Comparison of ENCODE assay signal across 25 mouse cellular contexts in the genomic region with DNA sequence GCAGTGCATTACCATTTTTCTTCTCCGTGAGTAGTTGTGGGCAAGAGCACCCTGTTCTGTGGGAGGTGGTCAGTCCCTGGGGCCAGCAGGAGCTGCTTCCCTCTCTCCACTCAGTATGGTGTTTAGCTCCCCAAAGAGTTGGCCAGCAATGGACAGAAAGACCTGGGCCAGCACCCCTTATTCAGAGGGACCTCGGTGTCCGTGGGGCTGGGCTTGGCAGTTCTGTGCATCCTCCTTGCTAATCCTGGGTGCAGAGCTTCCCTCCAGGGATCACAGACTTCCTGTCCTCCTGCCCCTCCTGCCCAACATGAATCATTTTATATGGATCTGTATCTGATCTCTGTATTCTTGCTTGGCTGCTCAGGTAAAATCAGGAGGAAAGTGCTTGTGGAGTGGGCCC. TPM values are rescaled to one million over a fixed set of nuclear protein-coding genes. Genes with fewer than 3 reads are reported as not detected.
A peak's percentile ranks its signal among the peaks of the same experiment; 100 is the strongest.
DNase-seq lines count a peak whose midpoint lies in the region; ATAC-seq and TF ChIP-seq lines count a peak whose summit lies in the region.
"Had no signal": no experiment of that assay in that cellular context is flagged by ENCODE, and none has a peak within 500 bp of the region (broad histone marks: within the 10 kb centered on the region; RNA-seq: fewer than 3 reads in every experiment).

No protein-coding gene starts in this region.

- no peak for ATAC-seq in intestine, postnatal 0 days
- no peak for ATAC-seq in intestine, embryonic 16.5 days
- ATAC-seq in megakaryocyte, adult 5-6 weeks (ENCODE audit: poor library complexity, severe bottlenecking): no peak
- ATAC-seq: forebrain, embryonic 13.5 days; hindbrain, embryonic 16.5 days; midbrain, embryonic 16.5 days; Patski had no signal

- H3K9ac ChIP-seq in intestine, postnatal 0 days (ENCODE audit: low read depth, low read length): no peak overlapping the region
- H3K9ac ChIP-seq in intestine, embryonic 16.5 days (ENCODE audit: low read depth, low read length): no peak overlapping the region
- H3K9ac ChIP-seq: forebrain, embryonic 13.5 days; lung, embryonic 14.5 days had no signal

- H3K36me3 ChIP-seq in intestine, postnatal 0 days (ENCODE audit: control insufficient read depth, insufficient read depth): no peaks in the 10 kb centered on the region; the same call in 1 of the 2 replicates
- no peaks in the 10 kb centered on the region for H3K36me3 ChIP-seq in intestine, embryonic 16.5 days (ENCODE audit: control insufficient read depth, insufficient read depth, low read length)
- H3K36me3 ChIP-seq in megakaryocyte, embryonic 14.5 days (replicated peaks; ENCODE audit: low read length): peaks cover 90% of the 10 kb centered on the region

- no peak overlapping the region for H3K4me3 ChIP-seq in intestine, postnatal 0 days (ENCODE audit: low read depth, low read length)
- no peak overlapping the region for H3K4me3 ChIP-seq in intestine, embryonic 16.5 days (ENCODE audit: low read length)
- H3K4me3 ChIP-seq in megakaryocyte, embryonic 14.5 days (replicated peaks): peak overlapping the region; percentile 12
- H3K4me3 ChIP-seq: forebrain, embryonic 13.5 days had no signal

- 80% methylated on average over 3 of the region's 3 CpGs for WGBS in intestine, postnatal 0 days
- 75% methylated on average over 3 of the region's 3 CpGs for WGBS in intestine, embryonic 16.5 days

- no peaks in the 10 kb centered on the region for H3K9me3 ChIP-seq in intestine, postnatal 0 days (ENCODE audit: control insufficient read depth)
- H3K9me3 ChIP-seq in intestine, embryonic 16.5 days (ENCODE audit: control insufficient read depth, low read length): no peaks in the 10 kb centered on the region
- H3K9me3 ChIP-seq in megakaryocyte, embryonic 14.5 days: no peaks in the 10 kb centered on the region
- H3K9me3 ChIP-seq: forebrain, embryonic 13.5 days had no signal

- peak overlapping the region; percentile 50; the same call in 1 of the 2 replicates for H3K27ac ChIP-seq in intestine, postnatal 0 days (ENCODE audit: low read depth, low read length)
- H3K27ac ChIP-seq in intestine, embryonic 16.5 days (ENCODE audit: low read length): no peak overlapping the region; the same call in 1 of the 2 replicates
- H3K27ac ChIP-seq: forebrain, embryonic 13.5 days; kidney, postnatal 0 days had no signal

- H3K27me3 ChIP-seq in intestine, postnatal 0 days (replicated peaks; ENCODE audit: control insufficient read depth, insufficient read depth, low read length): no peaks in the 10 kb centered on the region
- H3K27me3 ChIP-seq in intestine, embryonic 16.5 days (replicated peaks; ENCODE audit: control insufficient read depth, insufficient read depth, low read length): no peaks in the 10 kb centered on the region
- no peaks in the 10 kb centered on the region for H3K27me3 ChIP-seq in megakaryocyte, embryonic 14.5 days (replicated peaks)
- H3K27me3 ChIP-seq: forebrain, embryonic 13.5 days; Patski had no signal

- no peak for TF ChIP-seq CTCF in intestine, postnatal 0 days (IDR thresholded peaks at IDR 0.05; ENCODE audit: low read depth)

- DNase-seq in heart, adult 11 months: peak; percentile 93
- DNase-seq in heart, adult 9 months (ENCODE audit: low spot score in 2 of 2): no peak
- DNase-seq in adrenal gland, adult 18-20 months (ENCODE audit: low spot score in 2 of 2): no peak
- DNase-seq: adrenal gland, postnatal 14 days; cerebellum, adult 11 months; cerebellum, adult 9-10 months; cerebellum, postnatal 36 days; gastrocnemius, postnatal 25 days; heart, adult 18-20 months; layer of hippocampus, postnatal 36 days; left cerebral cortex, postnatal 4 days; lung, embryonic 14.5 days; lung, postnatal 14 days; right cerebral cortex, postnatal 4 days; thymus, postnatal 4 days had no signal

- no peaks in the 10 kb centered on the region; the same call in 1 of the 2 replicates for H3K4me1 ChIP-seq in intestine, postnatal 0 days (replicated peaks; ENCODE audit: control insufficient read depth, insufficient read depth, low read length)
- H3K4me1 ChIP-seq in intestine, embryonic 16.5 days (ENCODE audit: control insufficient read depth, insufficient read depth, low read length): peaks cover 10% of the 10 kb centered on the region
- H3K4me1 ChIP-seq in megakaryocyte, embryonic 14.5 days: peaks cover 91% of the 10 kb centered on the region

- H3K4me2 ChIP-seq in intestine, postnatal 0 days (replicated peaks; ENCODE audit: low read depth): no peak overlapping the region
- no peak overlapping the region for H3K4me2 ChIP-seq in intestine, embryonic 16.5 days (ENCODE audit: low read depth, low read length)
- H3K4me2 ChIP-seq: forebrain, embryonic 13.5 days; lung, embryonic 14.5 days; midbrain, embryonic 11.5 days had no signal

RNA-seq across cellular contexts. Expression of a gene that starts 44.1 kb away (rescaled TPM):
- polyA plus RNA-seq in intestine, postnatal 0 days (2015; fragmentation: Nextera tagmentation; extraction: Ambion mirVana): 5.3 and 5.7 TPM in 2 replicates
- 7.6 and 7.7 TPM in 2 replicates for polyA plus RNA-seq in intestine, embryonic 16.5 days (2015; fragmentation: Nextera tagmentation; extraction: Ambion mirVana)
- 52.8 and 186 TPM in 2 replicates for polyA plus RNA-seq in megakaryocyte, embryonic 14.5 days (2012; ENCODE audit: insufficient read depth, low replicate concordance)
- total RNA-seq in megakaryocyte, adult 5-6 weeks (2015): 12.3 and 12.7 TPM in 2 replicates
- total RNA-seq in megakaryocyte, adult 5-6 weeks (2017): 14.6 and 18.0 TPM in 2 replicates
- total RNA-seq in adrenal gland, adult 18-20 months (2021): 10 to 100 TPM; 18.8 to 21.2 TPM
